Mouse (Mus musculus): ENCODE measurements around the gene Catsper2. TPM values are rescaled to one million over a fixed set of nuclear protein-coding genes. Genes with fewer than 3 reads are reported as not detected.

Catsper2 gene
- polyA plus RNA-seq, 1 experiment = 0.92 TPM

- TF ChIP-seq MYOD1 (IDR thresholded peaks at IDR 0.05; ENCODE audit: control insufficient read depth, insufficient read length, low read depth) = no peak
- Histone ChIP-seq H3K4me3 (ENCODE audit: insufficient read depth, poor library complexity, severe bottlenecking) (no peak overlapping the region), H3K36me3 (ENCODE audit: control insufficient read depth, insufficient read depth) (no peaks in the 10 kb centered on the region), H3K27me3 (ENCODE audit: control insufficient read depth, insufficient read depth, insufficient read length) (peaks cover 6% of the 10 kb centered on the region), H3K79me2 (ENCODE audit: control insufficient read depth, insufficient read depth) (no peaks in the 10 kb centered on the region), H3ac (ENCODE audit: control insufficient read depth, insufficient read length, low read depth) (no peak overlapping the region), H3K79me3 (ENCODE audit: low read depth) (no peaks in the 10 kb centered on the region)
Measured at GRCm38 (mm10) chr2:121353156-121353555, 60.4 kb downstream of the Catsper2 start.

Small RNA genes lying within 50 kb of the gene (microRNA-seq; reads per million reads assigned to microRNA genes)
- not detected for gene Gm22953 (ENCODE audit: borderline microRNAs expressed)

Other genes with a start within 250 kb of the Catsper2 start
- 16.7 TPM for gene Tubgcp4, start 243.1 kb downstream of the Catsper2 start, polyA plus RNA-seq (2012; fragmentation: generic; extraction: Trizol)
- gene Zscan29, start 242.7 kb downstream of the Catsper2 start, polyA plus RNA-seq (2012; fragmentation: generic; extraction: Trizol) = 3.1 TPM
- 13.3 TPM for gene Trp53bp1, start 142.4 kb downstream of the Catsper2 start, polyA plus RNA-seq (2012; fragmentation: generic; extraction: Trizol)
- 23.9 TPM for gene Map1a, start 124.2 kb downstream of the Catsper2 start, polyA plus RNA-seq (2012; fragmentation: generic; extraction: Trizol)
- 5.8 TPM for gene Ppip5k1, start 58.4 kb downstream of the Catsper2 start, polyA plus RNA-seq (2012; fragmentation: generic; extraction: Trizol)
- 0.23 TPM for gene Ckmt1, start 56.1 kb downstream of the Catsper2 start, polyA plus RNA-seq (2012; fragmentation: generic; extraction: Trizol)
- not detected for gene Strc, start 26.6 kb downstream of the Catsper2 start, polyA plus RNA-seq (2012; fragmentation: generic; extraction: Trizol)
- 214 TPM for gene Pdia3, start within 50 bp of the Catsper2 start, polyA plus RNA-seq (2012; fragmentation: generic; extraction: Trizol)
- gene Ell3, start 30.5 kb upstream of the Catsper2 start, polyA plus RNA-seq (2012; fragmentation: generic; extraction: Trizol) = 0.16 TPM
- gene Serf2, start 35.4 kb upstream of the Catsper2 start, polyA plus RNA-seq (2012; fragmentation: generic; extraction: Trizol) = 714 TPM
- gene Hypk, start 39.5 kb upstream of the Catsper2 start, polyA plus RNA-seq (2012; fragmentation: generic; extraction: Trizol) = 11.8 TPM
- 0.20 TPM for gene Serinc4, start 43.0 kb upstream of the Catsper2 start, polyA plus RNA-seq (2012; fragmentation: generic; extraction: Trizol)
- gene Mfap1b, start 60.3 kb upstream of the Catsper2 start, polyA plus RNA-seq (2012; fragmentation: generic; extraction: Trizol) = 8.8 TPM
- gene Mfap1a, start 92.9 kb upstream of the Catsper2 start, polyA plus RNA-seq (2012; fragmentation: generic; extraction: Trizol) = 6.3 TPM
- gene Wdr76, start 92.9 kb upstream of the Catsper2 start, polyA plus RNA-seq (2012; fragmentation: generic; extraction: Trizol) = 4.8 TPM

All from C2C12 (cell line).